Mouse (Mus musculus): ENCODE data around the gene 4930469K13Rik. TPM values are rescaled to one million over a fixed set of nuclear protein-coding genes. Genes with fewer than 3 reads are reported as not detected.

Gene 4930469K13Rik
- polyA plus RNA-seq, 1 experiment from 2014 or later = not detected

DNA sequence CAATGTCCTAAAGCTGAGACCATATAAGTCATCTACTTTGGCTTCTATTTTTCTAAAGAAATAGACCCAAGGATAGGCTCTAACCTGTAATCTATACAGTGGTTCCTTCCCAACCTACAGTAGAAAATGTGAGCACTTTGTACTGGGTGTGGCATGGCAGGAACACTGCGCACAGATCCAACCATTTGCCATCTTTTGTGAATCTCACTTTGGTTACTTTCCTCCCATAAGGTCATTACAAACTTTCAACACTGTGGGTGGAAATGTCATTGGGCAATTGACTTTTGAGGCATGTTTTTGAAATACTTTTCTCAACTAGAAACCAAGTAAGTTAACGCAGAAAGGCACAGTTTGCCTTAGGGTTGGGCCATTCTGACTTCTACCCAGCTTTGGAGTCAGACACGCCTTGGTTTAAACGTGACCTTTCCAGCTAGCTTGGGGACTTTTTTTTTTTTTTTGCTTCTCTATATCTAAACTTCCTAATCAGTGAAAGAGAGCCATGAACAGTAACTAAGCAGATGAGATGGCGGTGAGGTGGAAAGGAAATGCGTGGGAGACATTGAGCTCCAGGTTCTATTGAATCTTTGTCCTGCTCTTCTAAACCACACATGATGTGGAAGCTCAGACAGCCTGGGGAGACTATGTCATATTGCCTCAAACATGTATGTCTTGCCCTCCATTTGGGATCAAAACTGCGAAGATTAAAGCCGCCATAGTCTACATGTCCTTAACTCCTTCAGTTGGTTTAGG, 49.8 kb downstream of the 4930469K13Rik start:
- Histone ChIP-seq H3K27ac (ENCODE audit: low read length) (no peak overlapping the region), H3K36me3 (ENCODE audit: insufficient read depth, low read length) (no peaks in the 10 kb centered on the region), H3K4me1 (ENCODE audit: insufficient read depth, low read length) (no peaks in the 10 kb centered on the region), H3K4me3 (ENCODE audit: low read length) (no peak overlapping the region), H3K9me3 (ENCODE audit: low read length) (no peaks in the 10 kb centered on the region), H3K9ac (replicated peaks; ENCODE audit: low read length) (no peak overlapping the region), H3K4me2 (replicated peaks; ENCODE audit: low read depth, low read length) (no peak overlapping the region), H3K27me3 (ENCODE audit: insufficient read depth, low read length) (no peaks in the 10 kb centered on the region)
- 91% methylated on average over 8 of the region's 8 CpGs for WGBS
- no peak for ATAC-seq (ENCODE audit: low FRiP score, low TSS enrichment)

DNA sequence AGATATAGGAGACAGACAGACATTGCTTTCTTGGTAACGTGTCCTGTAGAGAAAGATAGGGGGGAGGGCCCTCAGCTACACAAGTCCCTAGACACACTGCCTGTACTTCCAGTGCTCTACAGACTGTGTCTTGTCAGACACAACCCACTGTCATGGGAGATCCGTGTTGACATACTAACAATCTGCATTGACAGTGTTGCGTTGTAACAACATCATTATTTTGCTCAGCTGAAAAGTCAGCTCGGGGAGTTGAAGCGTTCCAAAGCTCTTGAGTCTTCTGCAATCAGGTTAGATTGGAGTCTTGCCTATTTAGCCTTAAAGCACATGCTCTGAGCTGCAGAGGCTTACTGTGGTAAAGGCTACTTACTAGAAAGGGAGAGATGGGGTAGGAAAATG, 50.8 kb downstream of the 4930469K13Rik start:
- Histone ChIP-seq H3K27ac (ENCODE audit: low read length) (no peak overlapping the region), H3K9ac (replicated peaks; ENCODE audit: low read length) (no peak overlapping the region), H3K4me3 (ENCODE audit: low read length) (no peak overlapping the region), H3K4me1 (ENCODE audit: insufficient read depth, low read length) (no peaks in the 10 kb centered on the region), H3K4me2 (replicated peaks; ENCODE audit: low read depth, low read length) (no peak overlapping the region), H3K9me3 (ENCODE audit: low read length) (no peaks in the 10 kb centered on the region), H3K36me3 (ENCODE audit: insufficient read depth, low read length) (no peaks in the 10 kb centered on the region), H3K27me3 (ENCODE audit: insufficient read depth, low read length) (no peaks in the 10 kb centered on the region)
- 87% methylated on average over 5 of the region's 5 CpGs for WGBS
- no peak for ATAC-seq (ENCODE audit: low FRiP score, low TSS enrichment)

DNA sequence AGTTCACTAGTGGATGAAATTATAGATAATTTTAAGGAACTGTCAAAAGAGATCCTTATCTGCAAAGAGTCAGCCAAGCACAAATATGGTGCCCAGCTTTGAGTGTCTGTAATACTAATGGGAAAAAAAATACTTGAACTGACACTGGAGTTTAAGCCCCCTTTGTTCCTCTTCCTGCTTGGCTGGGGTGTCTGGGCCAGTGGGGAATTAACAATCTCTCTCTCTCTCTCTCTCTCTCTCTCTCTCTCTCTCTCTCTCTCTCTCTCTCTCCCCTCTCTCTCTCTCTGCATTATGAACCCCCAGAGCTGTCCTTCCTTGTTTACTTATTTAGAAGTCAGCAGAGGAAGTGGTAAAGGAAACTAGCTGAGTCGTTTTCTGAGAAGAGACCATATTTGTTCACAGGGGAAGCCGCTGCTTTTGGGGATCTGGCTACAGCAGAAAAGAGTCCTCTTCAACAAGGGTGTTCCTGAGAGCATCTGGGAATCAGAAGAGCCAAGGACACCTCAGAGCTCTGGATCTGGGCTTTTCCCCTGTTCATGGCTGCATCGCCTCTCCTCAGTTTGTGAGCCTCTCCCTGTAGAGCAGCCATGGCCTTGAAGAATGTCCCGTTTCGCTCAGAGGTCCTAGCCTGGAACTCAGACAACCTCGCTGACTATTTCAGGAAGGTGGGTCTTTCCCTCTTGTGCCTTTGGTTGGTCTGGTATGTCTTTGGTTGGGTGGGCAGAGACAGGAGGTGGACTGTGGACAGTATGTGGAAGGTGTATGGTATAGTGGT, 51.4 kb downstream of the 4930469K13Rik start, which contains the start of gene Lcp2:
TSS of gene Lcp2 (plus strand) at position 154 of the 775 bp plus-strand sequence.
- Histone ChIP-seq H3K27me3 (ENCODE audit: insufficient read depth, low read length) (no peaks in the 10 kb centered on the region), H3K27ac (ENCODE audit: low read length) (no peak within 1 kb of the TSS), H3K36me3 (ENCODE audit: insufficient read depth, low read length) (no peaks in the 10 kb centered on the region), H3K4me2 (replicated peaks; ENCODE audit: low read depth, low read length) (no peak within 1 kb of the TSS), H3K9me3 (ENCODE audit: low read length) (no peaks in the 10 kb centered on the region), H3K4me3 (ENCODE audit: low read length) (no peak within 1 kb of the TSS), H3K4me1 (ENCODE audit: insufficient read depth, low read length) (no peaks in the 10 kb centered on the region), H3K9ac (replicated peaks; ENCODE audit: low read length) (no peak within 1 kb of the TSS)
- 83% methylated on average over 6 of the region's 6 CpGs for WGBS
- no peak for ATAC-seq (ENCODE audit: low FRiP score, low TSS enrichment)

DNA sequence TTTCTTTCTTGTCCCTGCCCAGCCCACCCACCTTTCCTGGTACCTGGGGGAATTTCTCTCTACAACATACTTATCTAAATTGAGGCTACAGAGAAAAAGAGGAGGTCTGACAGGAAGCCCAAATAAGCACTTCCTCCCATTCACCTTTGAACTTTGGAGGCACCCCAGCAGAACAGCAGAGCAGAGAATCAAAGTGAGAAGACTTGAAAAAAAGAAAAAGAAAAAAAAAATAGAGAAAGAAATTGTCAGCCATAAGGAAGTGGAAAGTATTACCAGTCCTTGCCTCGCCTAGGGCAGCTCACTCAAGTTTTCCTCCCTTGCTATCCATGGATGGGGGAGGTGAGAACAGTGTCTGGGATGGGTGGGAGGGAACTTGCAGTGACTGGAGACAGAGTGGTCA, 55.5 kb downstream of the 4930469K13Rik start:
- Histone ChIP-seq H3K36me3 (ENCODE audit: insufficient read depth, low read length) (no peaks in the 10 kb centered on the region), H3K4me1 (ENCODE audit: insufficient read depth, low read length) (no peaks in the 10 kb centered on the region), H3K27ac (ENCODE audit: low read length) (no peak overlapping the region), H3K4me3 (ENCODE audit: low read length) (no peak overlapping the region), H3K27me3 (ENCODE audit: insufficient read depth, low read length) (no peaks in the 10 kb centered on the region), H3K9ac (replicated peaks; ENCODE audit: low read length) (no peak overlapping the region), H3K9me3 (ENCODE audit: low read length) (no peaks in the 10 kb centered on the region), H3K4me2 (replicated peaks; ENCODE audit: low read depth, low read length) (no peak overlapping the region)
- no peak for ATAC-seq (ENCODE audit: low FRiP score, low TSS enrichment)
- 56% methylated on average over 1 of the region's 1 CpGs for WGBS

DNA sequence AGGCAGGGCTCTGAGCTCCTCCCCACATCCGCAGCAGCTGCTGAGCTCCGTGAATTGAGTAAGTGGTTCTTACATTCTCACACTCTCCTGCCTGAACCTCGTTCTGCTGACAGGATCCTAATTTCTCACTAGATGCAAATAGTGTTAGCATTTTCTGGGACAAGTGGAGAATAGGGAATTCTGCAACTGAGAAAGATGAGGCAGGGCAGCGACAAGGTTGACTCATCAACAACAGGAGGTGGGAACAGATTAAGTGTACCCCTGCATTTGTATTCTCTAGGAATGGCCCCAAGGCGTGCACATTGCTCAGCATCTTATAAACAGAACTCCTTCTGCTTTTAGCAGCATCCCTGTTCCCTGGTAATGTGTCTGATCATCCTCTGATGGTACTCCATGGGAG, 58.3 kb downstream of the 4930469K13Rik start:
- WGBS = 84% methylated on average over 5 of the region's 5 CpGs
- H3K27ac ChIP-seq (ENCODE audit: low read length) = no peak overlapping the region

DNA sequence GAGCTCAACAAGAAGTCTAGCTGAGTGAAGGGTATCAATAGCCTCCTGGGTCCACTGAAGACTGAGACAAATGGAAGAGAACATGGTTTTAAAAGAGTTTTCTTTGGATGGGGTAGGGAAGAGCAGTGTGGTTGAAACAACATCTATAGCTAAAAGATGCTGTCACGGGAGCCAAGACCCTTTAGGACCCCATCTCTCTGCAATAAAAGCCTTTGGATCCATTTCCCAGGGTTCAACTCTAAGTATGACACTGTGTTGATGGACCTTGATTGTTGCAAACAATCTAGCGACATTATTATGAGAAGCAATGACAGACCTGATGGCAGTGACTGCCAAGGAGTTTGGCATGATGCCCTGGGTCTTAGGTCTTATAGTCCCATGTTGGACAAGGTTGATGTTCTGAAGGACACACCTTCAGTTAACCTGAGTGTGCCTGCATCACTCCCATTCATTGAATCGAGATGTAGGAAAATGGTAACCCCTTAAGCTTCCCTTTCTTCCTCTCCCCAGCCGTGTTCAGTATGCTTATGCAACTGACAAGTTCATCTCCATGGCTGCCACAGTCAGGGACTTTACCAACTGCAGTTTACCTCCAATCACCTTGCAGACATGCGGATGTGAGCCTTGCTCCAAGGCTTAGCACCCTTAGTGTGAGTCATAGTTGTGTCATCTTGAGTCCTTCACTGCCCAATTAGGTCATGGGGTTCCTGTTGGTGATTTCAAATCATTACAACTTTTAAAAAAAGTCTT, 62.3 kb downstream of the 4930469K13Rik start:
- H3K36me3 ChIP-seq (ENCODE audit: insufficient read depth, low read length) = no peaks in the 10 kb centered on the region
- 85% methylated on average over 5 of the region's 5 CpGs for WGBS
- no peaks in the 10 kb centered on the region for H3K9me3 ChIP-seq (ENCODE audit: low read length)
- no peak overlapping the region for H3K27ac ChIP-seq (ENCODE audit: low read length)
- no peaks in the 10 kb centered on the region for H3K27me3 ChIP-seq (ENCODE audit: insufficient read depth, low read length)
- no peaks in the 10 kb centered on the region for H3K4me1 ChIP-seq (ENCODE audit: insufficient read depth, low read length)
- H3K4me2 ChIP-seq (replicated peaks; ENCODE audit: low read depth, low read length) = no peak overlapping the region
- no peak overlapping the region for H3K4me3 ChIP-seq (ENCODE audit: low read length)
- ATAC-seq (ENCODE audit: low FRiP score, low TSS enrichment) = no peak
- no peak overlapping the region for H3K9ac ChIP-seq (replicated peaks; ENCODE audit: low read length)

More for the DNA sequence above, 58.3 kb downstream of the 4930469K13Rik start:
- Histone ChIP-seq H3K4me3 (ENCODE audit: low read length) (no peak overlapping the region), H3K27me3 (ENCODE audit: insufficient read depth, low read length) (no peaks in the 10 kb centered on the region), H3K9ac (replicated peaks; ENCODE audit: low read length) (no peak overlapping the region), H3K4me1 (ENCODE audit: insufficient read depth, low read length) (no peaks in the 10 kb centered on the region), H3K36me3 (ENCODE audit: insufficient read depth, low read length) (no peaks in the 10 kb centered on the region), H3K9me3 (ENCODE audit: low read length) (no peaks in the 10 kb centered on the region), H3K4me2 (replicated peaks; ENCODE audit: low read depth, low read length) (no peak overlapping the region)
- no peak for ATAC-seq (ENCODE audit: low FRiP score, low TSS enrichment)

DNA sequence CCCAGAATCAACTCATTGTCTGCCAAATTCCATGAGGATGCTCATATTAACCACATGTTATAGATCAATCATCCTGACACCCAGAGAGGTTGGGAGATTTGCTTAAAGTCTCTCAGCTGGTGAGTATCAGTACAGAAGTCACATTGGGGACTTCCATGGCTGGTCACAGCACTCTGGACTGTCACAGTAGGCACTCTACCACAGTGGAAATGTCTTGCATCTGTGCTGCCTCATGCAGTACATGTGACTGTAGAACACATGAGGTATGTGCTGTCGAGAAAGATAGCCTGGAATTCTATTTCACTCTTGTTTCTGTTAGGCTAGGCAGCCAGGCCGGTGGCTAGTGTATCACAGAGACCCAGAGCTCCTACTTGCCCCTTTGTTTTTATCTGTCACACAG, 63.6 kb downstream of the 4930469K13Rik start:
- Histone ChIP-seq H3K9me3 (ENCODE audit: low read length) (no peaks in the 10 kb centered on the region), H3K36me3 (ENCODE audit: insufficient read depth, low read length) (no peaks in the 10 kb centered on the region), H3K4me2 (replicated peaks; ENCODE audit: low read depth, low read length) (no peak overlapping the region), H3K27ac (ENCODE audit: low read length) (no peak overlapping the region), H3K27me3 (ENCODE audit: insufficient read depth, low read length) (no peaks in the 10 kb centered on the region), H3K4me3 (ENCODE audit: low read length) (no peak overlapping the region), H3K4me1 (ENCODE audit: insufficient read depth, low read length) (no peaks in the 10 kb centered on the region), H3K9ac (replicated peaks; ENCODE audit: low read length) (no peak overlapping the region)
- WGBS = 64% methylated on average over 2 of the region's 2 CpGs
- no peak for ATAC-seq (ENCODE audit: low FRiP score, low TSS enrichment)

DNA sequence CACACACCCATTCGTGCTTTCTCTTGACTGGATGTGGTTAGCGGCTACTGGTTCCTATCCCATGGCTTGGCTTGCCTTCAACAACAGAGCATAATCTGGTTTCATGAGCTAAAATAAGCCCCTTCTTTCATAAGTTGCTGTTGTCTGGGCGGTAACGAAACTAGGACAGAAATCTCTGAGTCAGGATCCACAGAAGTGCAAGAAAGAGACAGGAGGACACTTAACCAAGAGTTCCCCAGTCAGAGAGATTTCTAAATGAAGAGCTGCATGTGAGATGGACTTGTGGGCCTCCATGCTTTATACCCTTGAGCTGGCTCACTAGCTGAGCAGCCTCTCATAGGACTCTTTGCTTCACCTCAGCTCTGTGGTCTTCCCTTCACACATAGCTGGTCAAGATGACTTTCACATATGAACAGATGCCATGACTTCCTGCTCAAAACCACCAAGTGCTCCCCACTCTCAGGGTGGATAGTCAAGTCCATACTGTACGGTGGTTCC, 64.3 kb downstream of the 4930469K13Rik start:
- Histone ChIP-seq H3K4me3 (ENCODE audit: low read length) (no peak overlapping the region), H3K9ac (replicated peaks; ENCODE audit: low read length) (no peak overlapping the region), H3K9me3 (ENCODE audit: low read length) (no peaks in the 10 kb centered on the region), H3K27ac (ENCODE audit: low read length) (no peak overlapping the region), H3K27me3 (ENCODE audit: insufficient read depth, low read length) (no peaks in the 10 kb centered on the region), H3K4me1 (ENCODE audit: insufficient read depth, low read length) (no peaks in the 10 kb centered on the region), H3K36me3 (ENCODE audit: insufficient read depth, low read length) (no peaks in the 10 kb centered on the region), H3K4me2 (replicated peaks; ENCODE audit: low read depth, low read length) (no peak overlapping the region)
- no peak for ATAC-seq (ENCODE audit: low FRiP score, low TSS enrichment)
- WGBS = 88% methylated on average over 5 of the region's 5 CpGs

DNA sequence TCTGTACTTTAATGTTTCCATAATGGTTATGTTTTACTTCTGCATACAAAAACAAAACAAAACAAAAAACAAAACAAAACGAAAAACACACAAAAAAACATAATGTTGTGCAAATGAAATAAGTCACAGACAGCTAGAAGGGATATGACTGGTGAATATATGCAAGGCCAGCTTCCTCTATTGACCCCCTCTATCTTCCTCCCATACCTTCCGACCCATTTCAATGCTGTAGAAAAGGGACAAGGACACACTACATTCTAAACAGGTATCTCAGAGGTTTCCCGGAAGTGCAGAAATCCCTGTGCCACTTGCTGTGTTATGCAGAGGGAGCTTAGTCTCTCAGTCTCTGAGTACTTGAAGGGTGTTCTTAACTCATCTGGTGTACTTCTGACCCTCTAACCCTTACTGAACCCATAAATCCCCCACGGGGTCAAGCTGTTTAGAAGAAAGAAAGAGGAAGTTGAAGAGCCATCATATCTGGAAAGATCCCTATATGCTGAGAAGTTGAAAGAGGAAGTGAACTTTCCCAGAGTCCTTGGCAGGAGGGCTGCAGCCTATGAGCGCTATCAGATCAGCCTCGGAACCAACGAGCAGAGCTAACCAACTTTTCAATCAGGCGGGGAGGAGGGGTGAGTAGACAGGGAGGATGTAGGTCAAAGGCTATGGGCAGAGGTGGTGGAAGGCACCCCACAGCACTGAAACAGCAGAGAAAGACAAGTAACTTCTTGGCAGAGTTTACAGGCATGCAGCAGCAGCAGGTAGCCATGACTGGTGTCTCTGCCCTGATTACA, 67.1 kb downstream of the 4930469K13Rik start:
- no peak overlapping the region for H3K4me2 ChIP-seq (replicated peaks; ENCODE audit: low read depth, low read length)
- H3K27ac ChIP-seq (ENCODE audit: low read length) = no peak overlapping the region
- ATAC-seq (ENCODE audit: low FRiP score, low TSS enrichment) = no peak
- H3K9ac ChIP-seq (replicated peaks; ENCODE audit: low read length) = no peak overlapping the region
- H3K4me1 ChIP-seq (ENCODE audit: insufficient read depth, low read length) = no peaks in the 10 kb centered on the region
- H3K4me3 ChIP-seq (ENCODE audit: low read length) = no peak overlapping the region
- 59% methylated on average over 8 of the region's 8 CpGs for WGBS
- H3K27me3 ChIP-seq (ENCODE audit: insufficient read depth, low read length) = no peaks in the 10 kb centered on the region
- no peaks in the 10 kb centered on the region for H3K9me3 ChIP-seq (ENCODE audit: low read length)
- no peaks in the 10 kb centered on the region for H3K36me3 ChIP-seq (ENCODE audit: insufficient read depth, low read length)
